Mouse (Mus musculus) heart, embryonic 13.5 days (tissue): ENCODE measurements around the gene Sh3d21. TPM values are rescaled to one million over a fixed set of nuclear protein-coding genes. Genes with fewer than 3 reads are reported as not detected.

Experiments
- ATAC-seq: fragments of 200-750 bp; cut with Nextera tagmentation; 2 replicates; pipeline ENCODE4 v1.8.0; 2017; ENCODE audit warnings: moderate TSS enrichment; ENCODE audit not compliant: insufficient number of reproducible peaks, low FRiP score, low TSS enrichment; ENCODE audit errors: extremely low read depth
- H3K27ac ChIP-seq: fragments of 300-500 bp; sonication (generic); replicated peaks from 2 replicates; pipeline ENCODE4 v1.5.1; 2015; ENCODE audit warnings: moderate library complexity, mild to moderate bottlenecking, inconsistent platforms
- H3K27me3 ChIP-seq: fragments of 300-500 bp; sonication (generic); replicated peaks from 2 replicates; pipeline ENCODE4 v1.6.1; 2015; ENCODE audit warnings: mild to moderate bottlenecking, inconsistent platforms
- H3K36me3 ChIP-seq: fragments of 300-500 bp; sonication (generic); 2 replicates; pipeline ENCODE4 v1.6.1; 2015; ENCODE audit warnings: mild to moderate bottlenecking, inconsistent platforms
- H3K4me1 ChIP-seq: fragments of 300-500 bp; sonication (generic); 2 replicates; pipeline ENCODE4 v1.6.1; 2015; ENCODE audit warnings: inconsistent platforms
- H3K4me2 ChIP-seq: fragments of 300-500 bp; sonication (generic); 2 replicates; pipeline ENCODE4 v1.6.1; 2015; ENCODE audit warnings: inconsistent platforms, mild to moderate bottlenecking, moderate library complexity
- H3K4me3 ChIP-seq: fragments of 300-500 bp; sonication (generic); 2 replicates; pipeline ENCODE4 v1.5.1; 2015; ENCODE audit warnings: moderate library complexity, mild to moderate bottlenecking, inconsistent platforms
- H3K9ac ChIP-seq: fragments of 300-500 bp; sonication (generic); 2 replicates; pipeline ENCODE4 v1.6.1; 2015; ENCODE audit warnings: inconsistent platforms, mild to moderate bottlenecking, moderate library complexity
- H3K9me3 ChIP-seq: fragments of 300-500 bp; sonication (generic); 2 replicates; pipeline ENCODE4 v1.6.1; 2016; ENCODE audit warnings: inconsistent platforms
- WGBS: fragments of 180-500 bp; shearing (Covaris S2); methylation state at CpG from one replicate; pipeline ENCODE4 v1.1.7; 2015; ENCODE audit warnings: mixed read lengths; 5-methylcytosine and 5-hydroxymethylcytosine counted together
- polyA plus RNA-seq: library from polyadenylated mRNA; unstranded; fragments of >200 nt; fragmentation: Nextera tagmentation; extraction: Ambion mirVana; gene quantifications from 2 replicates; pipeline ENCODE4 v1.2.1, GENCODE M21; 2015

Gene Sh3d21
- polyA plus RNA-seq, 1 experiment from 2014 or later = 2.8 TPM

GRCm38 (mm10) chr4:126118651-126119050 lies 44.6 kb downstream of the Sh3d21 start:
- Histone ChIP-seq H3K9ac (no peak overlapping the region), H3K36me3 (peaks cover 37% of the 10 kb centered on the region), H3K4me2 (no peak overlapping the region), H3K4me3 (no peak overlapping the region), H3K27ac (no peak overlapping the region), H3K4me1 (peaks cover 22% of the 10 kb centered on the region), H3K9me3 (peaks cover 10% of the 10 kb centered on the region), H3K27me3 (no peaks in the 10 kb centered on the region)
- WGBS = 93% methylated on average over 4 of the region's 4 CpGs
- no peak for ATAC-seq

- Histone ChIP-seq H3K4me3 (no peak overlapping the region), H3K27ac (no peak overlapping the region), H3K4me1 (peaks cover 26% of the 10 kb centered on the region), H3K9me3 (peaks cover 10% of the 10 kb centered on the region), H3K9ac (no peak overlapping the region), H3K4me2 (no peak overlapping the region), H3K36me3 (peaks cover 28% of the 10 kb centered on the region), H3K27me3 (no peaks in the 10 kb centered on the region)
- 74% methylated on average over 8 of the region's 8 CpGs for WGBS
- ATAC-seq = no peak
These were observed 46.2 kb downstream of the Sh3d21 start for GRCm38 (mm10) chr4:126117116-126117515.

- Histone ChIP-seq H3K9ac (peak overlapping the region; percentile 42; the same call in 1 of the 2 replicates), H3K4me3 (no peak overlapping the region), H3K4me1 (peaks cover 37% of the 10 kb centered on the region), H3K27ac (no peak overlapping the region), H3K9me3 (peaks cover 1% of the 10 kb centered on the region; the same call in 1 of the 2 replicates), H3K4me2 (no peak overlapping the region), H3K36me3 (peaks cover 18% of the 10 kb centered on the region), H3K27me3 (no peaks in the 10 kb centered on the region)
- ATAC-seq = no peak
- 66% methylated on average over 6 of the region's 6 CpGs for WGBS
These were observed 47.3 kb downstream of the Sh3d21 start for GRCm38 (mm10) chr4:126115871-126116521.

- H3K4me1 ChIP-seq = peaks cover 43% of the 10 kb centered on the region
These were observed 47.9 kb downstream of the Sh3d21 start for GRCm38 (mm10) chr4:126115411-126115810.

GRCm38 (mm10) chr4:126113943-126114342 lies 49.3 kb downstream of the Sh3d21 start:
- H3K9ac ChIP-seq = no peak overlapping the region
- peaks cover 58% of the 10 kb centered on the region for H3K4me1 ChIP-seq
- 7% methylated on average over 6 of the region's 6 CpGs for WGBS

More at GRCm38 (mm10) chr4:126115411-126115810, 47.9 kb downstream of the Sh3d21 start:
- H3K9me3 ChIP-seq = no peaks in the 10 kb centered on the region
- no peak overlapping the region for H3K4me2 ChIP-seq
- ATAC-seq = no peak
- peaks cover 13% of the 10 kb centered on the region for H3K36me3 ChIP-seq
- 91% methylated on average over 9 of the region's 9 CpGs for WGBS
- no peak overlapping the region for H3K27ac ChIP-seq
- no peaks in the 10 kb centered on the region for H3K27me3 ChIP-seq
- peak overlapping the region; percentile 42; the same call in 1 of the 2 replicates for H3K9ac ChIP-seq
- no peak overlapping the region for H3K4me3 ChIP-seq

GRCm38 (mm10) chr4:126113243-126113642 lies 50.0 kb downstream of the Sh3d21 start:
- H3K27ac ChIP-seq = no peak overlapping the region
- H3K9ac ChIP-seq = peak overlapping the region; percentile 11; the same call in 1 of the 2 replicates
- peaks cover 5% of the 10 kb centered on the region; the same call in 1 of the 2 replicates for H3K36me3 ChIP-seq
- H3K4me2 ChIP-seq = no peak overlapping the region
- no peaks in the 10 kb centered on the region for H3K27me3 ChIP-seq
- ATAC-seq = no peak
- peaks cover 65% of the 10 kb centered on the region for H3K4me1 ChIP-seq
- WGBS = 77% methylated on average over 4 of the region's 4 CpGs
- no peaks in the 10 kb centered on the region for H3K9me3 ChIP-seq
- H3K4me3 ChIP-seq = no peak overlapping the region

More at GRCm38 (mm10) chr4:126113943-126114342, 49.3 kb downstream of the Sh3d21 start:
- no peak overlapping the region for H3K27ac ChIP-seq
- no peaks in the 10 kb centered on the region for H3K27me3 ChIP-seq
- no peak for ATAC-seq
- H3K4me2 ChIP-seq = no peak overlapping the region
- peaks cover 10% of the 10 kb centered on the region; the same call in 1 of the 2 replicates for H3K36me3 ChIP-seq
- H3K9me3 ChIP-seq = no peaks in the 10 kb centered on the region
- no peak overlapping the region for H3K4me3 ChIP-seq

GRCm38 (mm10) chr4:126111153-126111549 lies 52.1 kb downstream of the Sh3d21 start:
- ATAC-seq = no peak
- WGBS = 15% methylated on average over 7 of the region's 7 CpGs

GRCm38 (mm10) chr4:126110374-126111152 lies 52.7 kb downstream of the Sh3d21 start:
- peak overlapping the region; percentile 96 for H3K27ac ChIP-seq
- H3K36me3 ChIP-seq = no peaks in the 10 kb centered on the region
- peaks cover 81% of the 10 kb centered on the region for H3K4me1 ChIP-seq
- H3K9me3 ChIP-seq = no peaks in the 10 kb centered on the region
- H3K27me3 ChIP-seq = no peaks in the 10 kb centered on the region
- 3% methylated on average over 12 of the region's 12 CpGs for WGBS
- peak overlapping the region; percentile 60 for H3K4me2 ChIP-seq
- peak overlapping the region; percentile 72 for H3K9ac ChIP-seq
- H3K4me3 ChIP-seq = peak overlapping the region; percentile 21
- peak; percentile 72; the same call in 1 of the 2 replicates for ATAC-seq

More at GRCm38 (mm10) chr4:126111153-126111549, 52.1 kb downstream of the Sh3d21 start:
- peak overlapping the region; percentile 21 for H3K4me3 ChIP-seq
- H3K27ac ChIP-seq = peak overlapping the region; percentile 96
- no peaks in the 10 kb centered on the region for H3K36me3 ChIP-seq
- H3K9me3 ChIP-seq = no peaks in the 10 kb centered on the region
- no peaks in the 10 kb centered on the region for H3K27me3 ChIP-seq
- H3K9ac ChIP-seq = peak overlapping the region; percentile 72
- peak overlapping the region; percentile 60 for H3K4me2 ChIP-seq
- H3K4me1 ChIP-seq = peaks cover 81% of the 10 kb centered on the region

GRCm38 (mm10) chr4:126109613-126110373 lies 53.5 kb downstream of the Sh3d21 start:
- Histone ChIP-seq H3K36me3 (no peaks in the 10 kb centered on the region), H3K4me1 (peaks cover 86% of the 10 kb centered on the region), H3K27ac (peak overlapping the region; percentile 96), H3K9ac (peak overlapping the region; percentile 72), H3K4me3 (peak overlapping the region; percentile 21; the same call in 1 of the 2 replicates), H3K4me2 (peak overlapping the region; percentile 60), H3K9me3 (no peaks in the 10 kb centered on the region), H3K27me3 (no peaks in the 10 kb centered on the region)
- no peak for ATAC-seq
- 55% methylated on average over 10 of the region's 10 CpGs for WGBS

- H3K9ac ChIP-seq = peak overlapping the region; percentile 69
- no peak for ATAC-seq
- peak overlapping the region; percentile 96 for H3K27ac ChIP-seq
- H3K27me3 ChIP-seq = no peaks in the 10 kb centered on the region
- peak overlapping the region; percentile 14; the same call in 1 of the 2 replicates for H3K4me2 ChIP-seq
- H3K36me3 ChIP-seq = no peaks in the 10 kb centered on the region
- no peaks in the 10 kb centered on the region for H3K9me3 ChIP-seq
- peaks cover 86% of the 10 kb centered on the region for H3K4me1 ChIP-seq
- 57% methylated on average over 8 of the region's 8 CpGs for WGBS
- no peak overlapping the region for H3K4me3 ChIP-seq
These were observed 55.1 kb downstream of the Sh3d21 start for GRCm38 (mm10) chr4:126108061-126108740.
